Mouse (Mus musculus): ENCODE measurements around the gene Ndufc1.

DNA sequence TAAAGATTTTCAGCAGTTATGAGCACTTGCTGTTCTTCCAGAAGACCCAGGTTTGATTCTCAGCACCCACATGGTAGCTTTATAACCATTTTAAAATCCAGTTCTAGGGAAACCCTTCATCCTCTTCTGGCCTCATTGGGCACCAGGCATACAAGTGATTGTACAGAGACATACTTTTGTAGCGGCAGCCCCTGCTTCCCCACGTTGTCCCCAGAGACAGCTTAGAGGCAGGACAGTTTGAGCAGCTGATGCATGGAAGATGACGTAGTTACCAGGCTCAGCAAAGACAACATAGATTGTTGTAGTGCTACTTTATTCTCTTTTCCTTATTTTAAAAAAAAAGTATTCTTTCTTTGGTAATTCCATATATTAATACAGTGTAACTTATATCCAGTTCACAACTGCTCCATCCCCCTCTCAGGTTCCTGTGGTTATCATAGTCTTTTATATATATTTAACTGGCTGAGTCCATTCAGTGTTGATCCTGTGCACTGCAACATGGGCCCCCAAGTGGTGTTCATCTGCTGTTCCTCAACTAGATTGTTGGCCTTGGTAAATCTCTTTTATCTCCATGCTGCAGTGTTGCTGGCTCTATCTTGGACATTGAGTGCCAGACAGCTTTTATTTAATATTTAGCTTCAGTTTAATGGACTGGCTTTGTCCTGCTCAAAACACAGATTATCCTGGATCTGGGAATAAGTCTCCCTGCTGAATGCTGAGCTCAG lies 26.2 kb upstream of the Ndufc1 start:
- TF ChIP-seq CTCF (IDR thresholded peaks at IDR 0.05; ENCODE audit: extremely low read depth, insufficient read length, insufficient replicate concordance, low read depth, low read length) (no peak), POLR2A (IDR thresholded peaks at IDR 0.05; ENCODE audit: low read depth, low read length) (no peak)

Data from small intestine, adult 2 months (tissue).